Mouse (Mus musculus): Measurements from ENCODE around the gene Gapdh.

Gapdh gene

GRCm38 (mm10) chr6:125166051-125166751, at the start of gene Gapdh:
Gene Gapdh (minus strand): TSS chr6:125166467.
- peaks cover 48% of the 10 kb centered on the region for H3K4me1 ChIP-seq (replicated peaks; ENCODE audit: low read depth, low read length)
- peaks cover 77% of the 10 kb centered on the region for H3K36me3 ChIP-seq (ENCODE audit: insufficient read depth, low read length)
- no peaks in the 10 kb centered on the region for H3K9me3 ChIP-seq (ENCODE audit: low read length)
- no peaks in the 10 kb centered on the region for H3K27me3 ChIP-seq (ENCODE audit: insufficient read depth, low read length)
- peak within 1 kb of the TSS; percentile 98 for H3K4me3 ChIP-seq (replicated peaks; ENCODE audit: low read length)
- TF ChIP-seq CTCF (conservative IDR thresholded peaks at IDR 0.05; ENCODE audit: low read length) (no peak), POU5F1 (IDR thresholded peaks at IDR 0.05; ENCODE audit: borderline replicate concordance, low read length) (no peak), NANOG (IDR thresholded peaks at IDR 0.05; ENCODE audit: borderline replicate concordance, low read length) (no peak)

GRCm38 (mm10) chr6:125215148-125215954, 49.1 kb upstream of the Gapdh start, which contains the start of gene Vamp1:
Gene Vamp1 (plus strand): TSS chr6:125215551.
- H3K4me1 ChIP-seq (replicated peaks; ENCODE audit: low read depth, low read length) = peaks cover 26% of the 10 kb centered on the region
- H3K27me3 ChIP-seq (ENCODE audit: insufficient read depth, low read length) = peaks cover 24% of the 10 kb centered on the region
- peak within 1 kb of the TSS; percentile 95 for H3K4me3 ChIP-seq (replicated peaks; ENCODE audit: low read length)
- H3K36me3 ChIP-seq (ENCODE audit: insufficient read depth, low read length) = peaks cover 11% of the 10 kb centered on the region
- H3K9me3 ChIP-seq (ENCODE audit: low read length) = no peaks in the 10 kb centered on the region
- no peak for TF ChIP-seq CTCF (conservative IDR thresholded peaks at IDR 0.05; ENCODE audit: low read length)
- TF ChIP-seq POU5F1 (IDR thresholded peaks at IDR 0.05; ENCODE audit: borderline replicate concordance, low read length) = peak; percentile 100

GRCm38 (mm10) chr6:125213715-125214114, 47.4 kb upstream of the Gapdh start:
- Histone ChIP-seq H3K4me1 (replicated peaks; ENCODE audit: low read depth, low read length) (peaks cover 17% of the 10 kb centered on the region), H3K9me3 (ENCODE audit: low read length) (no peaks in the 10 kb centered on the region), H3K4me3 (replicated peaks; ENCODE audit: low read length) (no peak overlapping the region), H3K27me3 (ENCODE audit: insufficient read depth, low read length) (peaks cover 24% of the 10 kb centered on the region), H3K36me3 (ENCODE audit: insufficient read depth, low read length) (no peaks in the 10 kb centered on the region; the same call in 1 of the 2 replicates)
- TF ChIP-seq CTCF (conservative IDR thresholded peaks at IDR 0.05; ENCODE audit: low read length) = no peak
- no peak for TF ChIP-seq NANOG (IDR thresholded peaks at IDR 0.05; ENCODE audit: borderline replicate concordance, low read length)
- no peak for TF ChIP-seq POU5F1 (IDR thresholded peaks at IDR 0.05; ENCODE audit: borderline replicate concordance, low read length)

- peaks cover 24% of the 10 kb centered on the region for H3K27me3 ChIP-seq (ENCODE audit: insufficient read depth, low read length)
- peaks cover 11% of the 10 kb centered on the region for H3K4me1 ChIP-seq (replicated peaks; ENCODE audit: low read depth, low read length)
- H3K4me3 ChIP-seq (replicated peaks; ENCODE audit: low read length) = no peak overlapping the region
- H3K36me3 ChIP-seq (ENCODE audit: insufficient read depth, low read length) = no peaks in the 10 kb centered on the region; the same call in 1 of the 2 replicates
- TF ChIP-seq POU5F1 (IDR thresholded peaks at IDR 0.05; ENCODE audit: borderline replicate concordance, low read length) (no peak), NANOG (IDR thresholded peaks at IDR 0.05; ENCODE audit: borderline replicate concordance, low read length) (no peak), CTCF (conservative IDR thresholded peaks at IDR 0.05; ENCODE audit: low read length) (no peak)
- no peaks in the 10 kb centered on the region for H3K9me3 ChIP-seq (ENCODE audit: low read length)
These were observed 46.9 kb upstream of the Gapdh start for GRCm38 (mm10) chr6:125213129-125213528.

GRCm38 (mm10) chr6:125212621-125213020, 46.4 kb upstream of the Gapdh start:
- H3K36me3 ChIP-seq (ENCODE audit: insufficient read depth, low read length) = no peaks in the 10 kb centered on the region
- peaks cover 10% of the 10 kb centered on the region for H3K4me1 ChIP-seq (replicated peaks; ENCODE audit: low read depth, low read length)
- TF ChIP-seq CTCF (conservative IDR thresholded peaks at IDR 0.05; ENCODE audit: low read length) (no peak), NANOG (IDR thresholded peaks at IDR 0.05; ENCODE audit: borderline replicate concordance, low read length) (no peak), POU5F1 (IDR thresholded peaks at IDR 0.05; ENCODE audit: borderline replicate concordance, low read length) (no peak)
- H3K4me3 ChIP-seq (replicated peaks; ENCODE audit: low read length) = no peak overlapping the region
- H3K9me3 ChIP-seq (ENCODE audit: low read length) = no peaks in the 10 kb centered on the region
- peaks cover 24% of the 10 kb centered on the region for H3K27me3 ChIP-seq (ENCODE audit: insufficient read depth, low read length)

- H3K36me3 ChIP-seq (ENCODE audit: insufficient read depth, low read length) = no peaks in the 10 kb centered on the region
- peaks cover 12% of the 10 kb centered on the region for H3K27me3 ChIP-seq (ENCODE audit: insufficient read depth, low read length)
- peaks cover 9% of the 10 kb centered on the region for H3K4me1 ChIP-seq (replicated peaks; ENCODE audit: low read depth, low read length)
- TF ChIP-seq CTCF (conservative IDR thresholded peaks at IDR 0.05; ENCODE audit: low read length) (peak; percentile 37), POU5F1 (IDR thresholded peaks at IDR 0.05; ENCODE audit: borderline replicate concordance, low read length) (no peak)
- H3K9me3 ChIP-seq (ENCODE audit: low read length) = no peaks in the 10 kb centered on the region
- H3K4me3 ChIP-seq (replicated peaks; ENCODE audit: low read length) = no peak overlapping the region
These were observed 44.2 kb upstream of the Gapdh start for GRCm38 (mm10) chr6:125210436-125210835.

- no peak for TF ChIP-seq NANOG (IDR thresholded peaks at IDR 0.05; ENCODE audit: borderline replicate concordance, low read length)
- no peak for TF ChIP-seq CTCF (conservative IDR thresholded peaks at IDR 0.05; ENCODE audit: low read length)
- Histone ChIP-seq H3K4me3 (replicated peaks; ENCODE audit: low read length) (no peak overlapping the region), H3K9me3 (ENCODE audit: low read length) (no peaks in the 10 kb centered on the region), H3K27me3 (ENCODE audit: insufficient read depth, low read length) (no peaks in the 10 kb centered on the region), H3K36me3 (ENCODE audit: insufficient read depth, low read length) (peaks cover 25% of the 10 kb centered on the region), H3K4me1 (replicated peaks; ENCODE audit: low read depth, low read length) (peaks cover 73% of the 10 kb centered on the region)
These were observed 30.9 kb upstream of the Gapdh start for GRCm38 (mm10) chr6:125197166-125197565.

GRCm38 (mm10) chr6:125196301-125196700, 30.0 kb upstream of the Gapdh start:
- Histone ChIP-seq H3K4me1 (replicated peaks; ENCODE audit: low read depth, low read length) (peaks cover 73% of the 10 kb centered on the region), H3K36me3 (ENCODE audit: insufficient read depth, low read length) (peaks cover 25% of the 10 kb centered on the region), H3K4me3 (replicated peaks; ENCODE audit: low read length) (0 out of 2 replicates have a peak overlapping the region, but pooled peaks have one; percentile 4), H3K27me3 (ENCODE audit: insufficient read depth, low read length) (no peaks in the 10 kb centered on the region), H3K9me3 (ENCODE audit: low read length) (no peaks in the 10 kb centered on the region)
- no peak for TF ChIP-seq CTCF (conservative IDR thresholded peaks at IDR 0.05; ENCODE audit: low read length)
- TF ChIP-seq POU5F1 (IDR thresholded peaks at IDR 0.05; ENCODE audit: borderline replicate concordance, low read length) = no peak
- no peak for TF ChIP-seq NANOG (IDR thresholded peaks at IDR 0.05; ENCODE audit: borderline replicate concordance, low read length)
